Mouse (Mus musculus): ENCODE results near the gene Clpx. TPM values are rescaled to one million over a fixed set of nuclear protein-coding genes. Genes with fewer than 3 reads are reported as not detected.

Clpx gene
- polyA plus RNA-seq, 2 experiments: 23.8 to 55.6 TPM

- 99% methylated on average over 4 of the region's 4 CpGs for WGBS
- ATAC-seq (ENCODE audit: low FRiP score, low read depth): no peak
These were observed 18.8 kb downstream of the Clpx start for GRCm38 (mm10) chr9:65312669-65313357.

GRCm38 (mm10) chr9:65313846-65314245 is 19.8 kb downstream of the Clpx start:
- no peak for ATAC-seq (ENCODE audit: low FRiP score, low read depth)
- H3K27ac ChIP-seq (replicated peaks; ENCODE audit: low read depth, low read length): no peak overlapping the region
- no peak for TF ChIP-seq POLR2A (IDR thresholded peaks at IDR 0.05; ENCODE audit: borderline replicate concordance, extremely low read depth, insufficient read depth, insufficient read length)
- H3K4me3 ChIP-seq (replicated peaks; ENCODE audit: low read length): no peak overlapping the region
- no peak overlapping the region for H3K9ac ChIP-seq (ENCODE audit: low read depth, low read length, severe bottlenecking)
- no peaks in the 10 kb centered on the region for H3K27me3 ChIP-seq (ENCODE audit: control insufficient read depth, insufficient read depth, low read length)
- H3K4me2 ChIP-seq (replicated peaks; ENCODE audit: low read depth, low read length, severe bottlenecking): no peak overlapping the region
- H3K9me3 ChIP-seq (ENCODE audit: control insufficient read depth, low read length): no peaks in the 10 kb centered on the region
- no peaks in the 10 kb centered on the region for H3K4me1 ChIP-seq (ENCODE audit: control insufficient read depth, insufficient read depth, low read length)
- 94% methylated on average over 1 of the region's 1 CpGs for WGBS
- DNase-seq (ENCODE audit: low spot score): no peak
- H3K36me3 ChIP-seq (ENCODE audit: control insufficient read depth, insufficient read depth, low read length): peaks cover 71% of the 10 kb centered on the region

More at GRCm38 (mm10) chr9:65312669-65313357, 18.8 kb downstream of the Clpx start:
- peaks cover 72% of the 10 kb centered on the region for H3K36me3 ChIP-seq (ENCODE audit: control insufficient read depth, insufficient read depth, low read length)
- H3K9ac ChIP-seq (ENCODE audit: low read depth, low read length, severe bottlenecking): no peak overlapping the region
- no peak overlapping the region for H3K4me2 ChIP-seq (replicated peaks; ENCODE audit: low read depth, low read length, severe bottlenecking)
- H3K9me3 ChIP-seq (ENCODE audit: control insufficient read depth, low read length): no peaks in the 10 kb centered on the region
- no peaks in the 10 kb centered on the region for H3K27me3 ChIP-seq (ENCODE audit: control insufficient read depth, insufficient read depth, low read length)
- DNase-seq (ENCODE audit: low spot score): no peak
- no peaks in the 10 kb centered on the region for H3K4me1 ChIP-seq (ENCODE audit: control insufficient read depth, insufficient read depth, low read length)
- H3K4me3 ChIP-seq (replicated peaks; ENCODE audit: low read length): no peak overlapping the region
- no peak for TF ChIP-seq POLR2A (IDR thresholded peaks at IDR 0.05; ENCODE audit: borderline replicate concordance, extremely low read depth, insufficient read depth, insufficient read length)
- H3K27ac ChIP-seq (replicated peaks; ENCODE audit: low read depth, low read length): no peak overlapping the region

GRCm38 (mm10) chr9:65322255-65322900 is 28.3 kb downstream of the Clpx start:
- TF ChIP-seq POLR2A (IDR thresholded peaks at IDR 0.05; ENCODE audit: borderline replicate concordance, extremely low read depth, insufficient read depth, insufficient read length): no peak
- 88% methylated on average over 11 of the region's 11 CpGs for WGBS
- Histone ChIP-seq H3K4me1 (ENCODE audit: control insufficient read depth, insufficient read depth, low read length) (no peaks in the 10 kb centered on the region), H3K27ac (replicated peaks; ENCODE audit: low read depth, low read length) (no peak overlapping the region), H3K9me3 (ENCODE audit: control insufficient read depth, low read length) (no peaks in the 10 kb centered on the region), H3K36me3 (ENCODE audit: control insufficient read depth, insufficient read depth, low read length) (peaks cover 80% of the 10 kb centered on the region), H3K4me2 (replicated peaks; ENCODE audit: low read depth, low read length, severe bottlenecking) (no peak overlapping the region), H3K4me3 (replicated peaks; ENCODE audit: low read length) (no peak overlapping the region), H3K27me3 (ENCODE audit: control insufficient read depth, insufficient read depth, low read length) (no peaks in the 10 kb centered on the region), H3K9ac (ENCODE audit: low read depth, low read length, severe bottlenecking) (no peak overlapping the region)
- DNase-seq (ENCODE audit: low spot score) (no peak), ATAC-seq (ENCODE audit: low FRiP score, low read depth) (no peak)

- no peaks in the 10 kb centered on the region for H3K4me1 ChIP-seq (ENCODE audit: control insufficient read depth, insufficient read depth, low read length)
- H3K36me3 ChIP-seq (ENCODE audit: control insufficient read depth, insufficient read depth, low read length): peaks cover 84% of the 10 kb centered on the region
- TF ChIP-seq POLR2A (IDR thresholded peaks at IDR 0.05; ENCODE audit: borderline replicate concordance, extremely low read depth, insufficient read depth, insufficient read length): no peak
- ATAC-seq (ENCODE audit: low FRiP score, low read depth) (no peak), DNase-seq (ENCODE audit: low spot score) (no peak)
- H3K27ac ChIP-seq (replicated peaks; ENCODE audit: low read depth, low read length): no peak overlapping the region
- no peaks in the 10 kb centered on the region for H3K27me3 ChIP-seq (ENCODE audit: control insufficient read depth, insufficient read depth, low read length)
- no peak overlapping the region for H3K9ac ChIP-seq (ENCODE audit: low read depth, low read length, severe bottlenecking)
- no peak overlapping the region for H3K4me3 ChIP-seq (replicated peaks; ENCODE audit: low read length)
- H3K4me2 ChIP-seq (replicated peaks; ENCODE audit: low read depth, low read length, severe bottlenecking): no peak overlapping the region
- no peaks in the 10 kb centered on the region for H3K9me3 ChIP-seq (ENCODE audit: control insufficient read depth, low read length)
These were observed 31.9 kb downstream of the Clpx start for GRCm38 (mm10) chr9:65325971-65326370.

- Histone ChIP-seq H3K9me3 (ENCODE audit: control insufficient read depth, low read length) (no peaks in the 10 kb centered on the region), H3K27ac (replicated peaks; ENCODE audit: low read depth, low read length) (no peak overlapping the region), H3K27me3 (ENCODE audit: control insufficient read depth, insufficient read depth, low read length) (no peaks in the 10 kb centered on the region), H3K4me1 (ENCODE audit: control insufficient read depth, insufficient read depth, low read length) (no peaks in the 10 kb centered on the region), H3K36me3 (ENCODE audit: control insufficient read depth, insufficient read depth, low read length) (peaks cover 78% of the 10 kb centered on the region), H3K9ac (ENCODE audit: low read depth, low read length, severe bottlenecking) (no peak overlapping the region), H3K4me2 (replicated peaks; ENCODE audit: low read depth, low read length, severe bottlenecking) (no peak overlapping the region), H3K4me3 (replicated peaks; ENCODE audit: low read length) (no peak overlapping the region)
- DNase-seq (ENCODE audit: low spot score): no peak
- no peak for TF ChIP-seq POLR2A (IDR thresholded peaks at IDR 0.05; ENCODE audit: borderline replicate concordance, extremely low read depth, insufficient read depth, insufficient read length)
- 98% methylated on average over 2 of the region's 2 CpGs for WGBS
- no peak for ATAC-seq (ENCODE audit: low FRiP score, low read depth)
These were observed 33.3 kb downstream of the Clpx start for GRCm38 (mm10) chr9:65327371-65327770.

Data from limb, embryonic 14.5 days (tissue).